Mouse (Mus musculus) embryonic facial prominence, embryonic 10.5 days (tissue): ENCODE measurements around the gene Cnnm1. TPM values are rescaled to one million over a fixed set of nuclear protein-coding genes. Genes with fewer than 3 reads are reported as not detected.

Experiments
- DNase-seq: peaks from one replicate; pipeline ENCODE4 v3.0.0-alpha.2; 2017; ENCODE audit warnings: low spot score
- H3K27ac ChIP-seq: fragments of 300-500 bp; sonication (generic); replicated peaks from 2 replicates; pipeline ENCODE4 v1.5.1; 2016; ENCODE audit warnings: mild to moderate bottlenecking
- H3K27me3 ChIP-seq: fragments of 300-500 bp; sonication (generic); replicated peaks from 2 replicates; pipeline ENCODE4 v1.6.1; 2016; ENCODE audit warnings: low read depth, mild to moderate bottlenecking; ENCODE audit not compliant: poor library complexity, severe bottlenecking
- H3K36me3 ChIP-seq: fragments of 300-500 bp; sonication (generic); replicated peaks from 2 replicates; pipeline ENCODE4 v1.6.1; 2016; ENCODE audit warnings: mild to moderate bottlenecking, moderate library complexity
- H3K4me1 ChIP-seq: fragments of 300-500 bp; sonication (generic); 2 replicates; pipeline ENCODE4 v1.6.1; 2016
- H3K4me3 ChIP-seq: fragments of 300-500 bp; sonication (generic); 2 replicates; pipeline ENCODE4 v1.5.1; 2016; ENCODE audit warnings: mild to moderate bottlenecking, moderate library complexity
- H3K9me3 ChIP-seq: fragments of 300-500 bp; sonication (generic); 2 replicates; pipeline ENCODE4 v1.6.1; 2016; ENCODE audit warnings: mild to moderate bottlenecking
- whole genome bisulfite sequencing: fragments of 180-500 bp; shearing (Covaris S2); methylation state at CpG from one replicate; pipeline ENCODE4 v1.1.7; 2016; 5-methylcytosine and 5-hydroxymethylcytosine counted together
- polyA plus RNA-seq: library from polyadenylated mRNA; unstranded; fragments of >200 nt; fragmentation: Nextera tagmentation; extraction: Ambion mirVana; gene quantifications from 2 replicates; pipeline ENCODE4 v1.2.1, GENCODE M21; 2016

The Cnnm1 gene
- 0.16 and 0.31 TPM in 2 replicates for polyA plus RNA-seq

- Histone ChIP-seq H3K9me3 (peaks cover 7% of the 10 kb centered on the region; the same call in 1 of the 2 replicates), H3K4me1 (peaks cover 21% of the 10 kb centered on the region), H3K36me3 (no peaks in the 10 kb centered on the region), H3K27ac (peak within 1 kb of the TSS; percentile 79), H3K27me3 (peaks cover 64% of the 10 kb centered on the region), H3K4me3 (peak within 1 kb of the TSS; percentile 82)
- under 1% methylated on average over 51 of the region's 51 CpGs for WGBS
- DNase-seq = peak; percentile 82
These were observed at the start of gene Cnnm1 for GRCm38 (mm10) chr19:43440112-43440737. TSS of gene Cnnm1 (plus strand) at chr19:43440436.

DNA sequence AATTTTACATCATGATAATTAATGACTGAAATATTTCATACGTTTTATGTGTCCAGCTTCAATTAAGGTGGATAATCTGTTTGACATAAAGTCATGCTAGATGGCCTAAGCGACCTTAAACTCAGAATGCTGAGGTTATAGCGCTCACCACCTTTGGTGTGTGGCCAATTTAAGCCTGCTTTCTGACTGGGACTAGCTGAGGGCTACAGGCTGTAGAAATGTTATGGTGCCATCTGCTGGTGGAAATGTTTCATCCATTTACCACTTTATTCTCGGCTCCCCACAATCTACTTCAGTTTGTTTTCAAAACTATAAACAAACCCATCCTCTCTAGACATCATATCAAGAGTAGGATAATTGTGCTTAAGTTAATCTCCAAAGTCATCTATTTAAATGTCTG, 43.9 kb upstream of the Cnnm1 start:
- DNase-seq = peak; percentile 39
- Histone ChIP-seq H3K27me3 (0 out of 2 replicates have a peak, but pooled peaks cover 5% of the 10 kb centered on the region), H3K9me3 (no peaks in the 10 kb centered on the region), H3K36me3 (no peaks in the 10 kb centered on the region), H3K27ac (no peak overlapping the region), H3K4me3 (no peak overlapping the region), H3K4me1 (no peaks in the 10 kb centered on the region)
- WGBS = 6% methylated on average over 4 of the region's 4 CpGs

DNA sequence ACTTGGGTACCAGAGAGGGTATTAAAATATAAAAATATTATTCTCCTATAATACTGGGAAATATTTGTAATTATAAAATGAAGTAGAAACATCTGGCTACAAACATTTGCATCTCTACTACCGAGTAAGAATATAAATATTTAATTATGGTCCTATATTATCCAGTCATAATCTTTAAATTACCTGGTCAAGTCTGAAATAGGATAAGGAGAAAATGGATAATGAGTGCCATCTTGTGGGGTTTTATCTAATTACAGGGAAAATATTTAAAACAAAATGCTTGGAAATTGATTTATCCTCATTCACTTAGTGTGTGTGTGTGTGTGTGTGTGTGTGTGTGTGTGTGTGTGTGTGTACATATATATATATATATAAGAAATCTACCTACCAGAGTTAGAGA, 33.1 kb upstream of the Cnnm1 start:
- Histone ChIP-seq H3K4me3 (no peak overlapping the region), H3K36me3 (no peaks in the 10 kb centered on the region), H3K4me1 (no peaks in the 10 kb centered on the region), H3K27ac (no peak overlapping the region), H3K9me3 (no peaks in the 10 kb centered on the region), H3K27me3 (no peaks in the 10 kb centered on the region)
- no peak for DNase-seq
- 37% methylated on average over 1 of the region's 1 CpGs for WGBS

- Histone ChIP-seq H3K27ac (no peak overlapping the region), H3K9me3 (no peaks in the 10 kb centered on the region), H3K27me3 (0 out of 2 replicates have a peak, but pooled peaks cover 4% of the 10 kb centered on the region), H3K4me3 (no peak overlapping the region), H3K4me1 (no peaks in the 10 kb centered on the region), H3K36me3 (no peaks in the 10 kb centered on the region)
- 83% methylated on average over 2 of the region's 2 CpGs for WGBS
- no peak for DNase-seq
These were observed 24.7 kb upstream of the Cnnm1 start for GRCm38 (mm10) chr19:43415565-43415964.

DNA sequence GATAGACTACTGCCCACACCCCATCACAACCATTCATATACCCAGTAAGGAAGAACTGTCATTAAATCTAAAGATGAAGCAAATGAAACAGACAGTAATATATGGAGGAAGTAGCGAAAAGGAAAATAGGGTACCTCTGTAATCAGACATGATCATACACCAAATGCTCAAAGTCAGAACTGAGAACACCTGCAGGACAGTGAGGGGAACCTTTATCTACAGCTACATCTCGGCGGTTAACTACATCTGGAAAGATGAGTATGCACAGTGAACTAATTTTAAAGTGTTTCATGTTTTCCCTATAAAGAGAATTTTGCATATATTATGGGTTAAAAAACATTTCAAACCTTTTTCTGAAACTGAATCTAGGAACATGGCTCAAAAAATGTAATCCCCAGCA, 19.7 kb upstream of the Cnnm1 start:
- H3K27me3 ChIP-seq = 0 out of 2 replicates have a peak, but pooled peaks cover 4% of the 10 kb centered on the region
- no peak for DNase-seq
- no peaks in the 10 kb centered on the region for H3K9me3 ChIP-seq
- no peak overlapping the region for H3K27ac ChIP-seq
- 79% methylated on average over 3 of the region's 3 CpGs for WGBS
- H3K4me1 ChIP-seq = no peaks in the 10 kb centered on the region
- no peaks in the 10 kb centered on the region for H3K36me3 ChIP-seq
- no peak overlapping the region for H3K4me3 ChIP-seq

- no peaks in the 10 kb centered on the region for H3K4me1 ChIP-seq
- no peaks in the 10 kb centered on the region for H3K9me3 ChIP-seq
- no peak overlapping the region for H3K27ac ChIP-seq
- DNase-seq = no peak
- H3K27me3 ChIP-seq = peaks cover 9% of the 10 kb centered on the region; the same call in 1 of the 2 replicates
- WGBS = 73% methylated on average over 2 of the region's 2 CpGs
- no peaks in the 10 kb centered on the region for H3K36me3 ChIP-seq
- H3K4me3 ChIP-seq = no peak overlapping the region
These were observed 16.2 kb upstream of the Cnnm1 start for GRCm38 (mm10) chr19:43424082-43424481.

GRCm38 (mm10) chr19:43427446-43428224, 12.6 kb upstream of the Cnnm1 start:
- no peaks in the 10 kb centered on the region for H3K36me3 ChIP-seq
- H3K4me3 ChIP-seq = no peak overlapping the region
- no peaks in the 10 kb centered on the region for H3K4me1 ChIP-seq
- DNase-seq = no peak
- H3K9me3 ChIP-seq = no peaks in the 10 kb centered on the region
- H3K27ac ChIP-seq = no peak overlapping the region
- 90% methylated on average over 24 of the region's 24 CpGs for WGBS
- peaks cover 5% of the 10 kb centered on the region; the same call in 1 of the 2 replicates for H3K27me3 ChIP-seq

GRCm38 (mm10) chr19:43439246-43439645, 990 bp upstream of the Cnnm1 start:
- Histone ChIP-seq H3K9me3 (peaks cover 7% of the 10 kb centered on the region; the same call in 1 of the 2 replicates), H3K36me3 (no peaks in the 10 kb centered on the region), H3K4me1 (peaks cover 21% of the 10 kb centered on the region), H3K27ac (no peak overlapping the region), H3K27me3 (peaks cover 64% of the 10 kb centered on the region), H3K4me3 (no peak overlapping the region)
- no peak for DNase-seq
- 84% methylated on average over 7 of the region's 7 CpGs for WGBS

DNA sequence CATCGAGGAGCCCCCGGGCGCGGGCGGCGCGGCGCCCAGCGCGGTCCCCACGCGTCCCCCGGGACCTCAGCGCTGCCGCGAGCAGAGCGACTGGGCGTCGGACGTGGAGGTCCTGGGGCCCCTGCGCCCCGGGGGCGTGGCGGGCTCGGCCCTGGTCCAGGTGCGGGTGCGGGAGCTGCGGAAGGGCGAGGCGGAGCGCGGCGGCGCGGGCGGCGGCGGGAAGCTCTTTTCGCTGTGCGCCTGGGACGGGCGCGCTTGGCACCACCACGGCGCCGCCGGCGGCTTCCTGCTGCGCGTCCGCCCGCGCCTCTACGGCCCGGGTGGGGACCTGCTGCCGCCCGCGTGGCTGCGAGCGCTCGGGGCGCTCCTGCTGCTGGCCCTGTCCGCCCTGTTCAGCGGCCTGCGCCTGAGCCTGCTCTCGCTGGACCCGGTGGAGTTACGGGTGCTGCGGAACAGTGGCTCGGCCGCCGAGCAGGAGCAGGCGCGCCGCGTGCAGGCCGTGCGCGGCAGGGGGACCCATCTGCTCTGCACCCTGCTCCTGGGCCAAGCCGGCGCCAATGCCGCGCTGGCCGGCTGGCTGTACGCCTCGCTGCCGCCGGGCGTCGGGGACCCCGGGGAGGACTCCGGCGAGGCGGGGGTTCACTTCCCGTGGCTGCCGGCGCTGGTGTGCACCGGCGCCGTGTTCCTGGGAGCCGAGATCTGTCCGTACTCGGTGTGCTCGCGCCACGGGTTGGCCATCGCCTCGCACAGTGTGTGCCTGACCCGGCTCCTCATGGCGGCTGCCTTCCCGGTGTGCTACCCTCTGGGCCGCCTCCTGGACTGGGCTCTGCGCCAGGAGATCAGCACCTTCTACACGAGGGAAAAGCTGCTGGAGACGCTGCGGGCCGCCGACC, 778 bp downstream of the Cnnm1 start:
- H3K27me3 ChIP-seq = peaks cover 64% of the 10 kb centered on the region
- under 1% methylated on average over 118 of the region's 118 CpGs for WGBS
- peaks cover 21% of the 10 kb centered on the region for H3K4me1 ChIP-seq
- peak overlapping the region; percentile 79 for H3K27ac ChIP-seq
- peak overlapping the region; percentile 82 for H3K4me3 ChIP-seq
- H3K9me3 ChIP-seq = peaks cover 7% of the 10 kb centered on the region; the same call in 1 of the 2 replicates
- no peaks in the 10 kb centered on the region for H3K36me3 ChIP-seq
- peak; percentile 69 for DNase-seq

DNA sequence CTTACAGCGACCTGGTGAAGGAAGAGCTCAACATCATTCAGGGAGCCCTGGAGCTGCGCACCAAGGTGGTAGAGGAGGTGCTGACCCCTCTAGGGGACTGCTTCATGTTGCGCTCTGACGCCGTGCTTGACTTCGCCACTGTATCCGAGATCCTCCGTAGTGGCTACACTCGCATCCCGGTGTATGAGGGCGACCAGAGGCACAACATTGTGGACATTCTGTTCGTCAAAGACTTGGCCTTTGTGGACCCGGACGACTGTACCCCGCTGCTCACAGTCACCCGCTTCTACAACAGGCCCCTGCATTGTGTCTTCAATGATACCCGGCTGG, 1.4 kb downstream of the Cnnm1 start:
- Histone ChIP-seq H3K27me3 (peaks cover 64% of the 10 kb centered on the region), H3K9me3 (peaks cover 7% of the 10 kb centered on the region; the same call in 1 of the 2 replicates), H3K4me1 (peaks cover 21% of the 10 kb centered on the region), H3K36me3 (no peaks in the 10 kb centered on the region), H3K4me3 (peak overlapping the region; percentile 82), H3K27ac (no peak overlapping the region)
- WGBS = 13% methylated on average over 17 of the region's 17 CpGs
- no peak for DNase-seq

GRCm38 (mm10) chr19:43442269-43442668, 2.0 kb downstream of the Cnnm1 start:
- H3K27ac ChIP-seq = no peak overlapping the region
- peaks cover 21% of the 10 kb centered on the region for H3K4me1 ChIP-seq
- peak; percentile 29 for DNase-seq
- H3K36me3 ChIP-seq = no peaks in the 10 kb centered on the region
- H3K27me3 ChIP-seq = peaks cover 64% of the 10 kb centered on the region
- peaks cover 7% of the 10 kb centered on the region; the same call in 1 of the 2 replicates for H3K9me3 ChIP-seq
- no peak overlapping the region for H3K4me3 ChIP-seq
- WGBS = 44% methylated on average over 6 of the region's 6 CpGs

- H3K36me3 ChIP-seq = no peaks in the 10 kb centered on the region
- peaks cover 7% of the 10 kb centered on the region; the same call in 1 of the 2 replicates for H3K9me3 ChIP-seq
- 90% methylated on average over 5 of the region's 5 CpGs for WGBS
- peaks cover 21% of the 10 kb centered on the region for H3K4me1 ChIP-seq
- H3K27me3 ChIP-seq = peaks cover 61% of the 10 kb centered on the region
- no peak for DNase-seq
- H3K27ac ChIP-seq = no peak overlapping the region
- H3K4me3 ChIP-seq = no peak overlapping the region
These were observed 2.7 kb downstream of the Cnnm1 start for GRCm38 (mm10) chr19:43442906-43443305.
